Mouse (Mus musculus): ENCODE data around the gene Smpdl3b.
"Not testable (repeated sequence)": the region's sequence is repeated elsewhere in the genome, so short reads cannot be mapped to it uniquely, and the experiment has no call there.

The Smpdl3b gene

GRCm38 (mm10) chr4:132780288-132780687 lies 23.2 kb upstream of the Smpdl3b start:
- no peak for DNase-seq (ENCODE audit: inconsistent age in 2 of 2, low spot score in 1 of 2)

GRCm38 (mm10) chr4:132778562-132779201 lies 21.6 kb upstream of the Smpdl3b start:
- no peak for DNase-seq (ENCODE audit: inconsistent age in 2 of 2, low spot score in 1 of 2)

GRCm38 (mm10) chr4:132776764-132777163 lies 19.7 kb upstream of the Smpdl3b start:
- DNase-seq (ENCODE audit: inconsistent age in 2 of 2, low spot score in 1 of 2): peak; percentile 60 to 86

- DNase-seq (ENCODE audit: inconsistent age in 2 of 2, low spot score in 1 of 2): no peak
Observed at GRCm38 (mm10) chr4:132774905-132775304, 17.9 kb upstream of the Smpdl3b start.

- DNase-seq (ENCODE audit: inconsistent age in 2 of 2, low spot score in 1 of 2): no peak
Observed at GRCm38 (mm10) chr4:132771776-132772175, 14.7 kb upstream of the Smpdl3b start.

- DNase-seq (ENCODE audit: inconsistent age in 2 of 2, low spot score in 1 of 2): peak; percentile 98 to 100
Observed at GRCm38 (mm10) chr4:132767914-132768876, 11.1 kb upstream of the Smpdl3b start, which contains the start of gene Rpa2. Gene Rpa2, plus strand, starts transcription at chr4:132768332.

GRCm38 (mm10) chr4:132763125-132763524 lies 6.1 kb upstream of the Smpdl3b start:
- not testable (repeated sequence) for DNase-seq (ENCODE audit: inconsistent age in 2 of 2, low spot score in 1 of 2)

- no peak for DNase-seq (ENCODE audit: inconsistent age in 2 of 2, low spot score in 1 of 2)
Observed at GRCm38 (mm10) chr4:132762602-132763001, 5.5 kb upstream of the Smpdl3b start.

GRCm38 (mm10) chr4:132760296-132760695 lies 3.2 kb upstream of the Smpdl3b start:
- DNase-seq (ENCODE audit: inconsistent age in 2 of 2, low spot score in 1 of 2): no peak

- DNase-seq (ENCODE audit: inconsistent age in 2 of 2, low spot score in 1 of 2): no peak
Observed at GRCm38 (mm10) chr4:132757633-132758351, 740 bp upstream of the Smpdl3b start.

GRCm38 (mm10) chr4:132752992-132753391 lies 4.1 kb downstream of the Smpdl3b start:
- DNase-seq (ENCODE audit: inconsistent age in 2 of 2, low spot score in 1 of 2): peak in 1 of 2 experiments; percentile 52

GRCm38 (mm10) chr4:132749258-132749982 lies 7.6 kb downstream of the Smpdl3b start:
- DNase-seq (ENCODE audit: inconsistent age in 2 of 2, low spot score in 1 of 2): no peak

GRCm38 (mm10) chr4:132748778-132749177 lies 8.3 kb downstream of the Smpdl3b start:
- no peak for DNase-seq (ENCODE audit: inconsistent age in 2 of 2, low spot score in 1 of 2)

- peak; percentile 38 to 67 for DNase-seq (ENCODE audit: inconsistent age in 2 of 2, low spot score in 1 of 2)
Observed at GRCm38 (mm10) chr4:132747664-132748259, 9.3 kb downstream of the Smpdl3b start.

- DNase-seq (ENCODE audit: inconsistent age in 2 of 2, low spot score in 1 of 2): no peak
Observed at GRCm38 (mm10) chr4:132746911-132747517, 10.0 kb downstream of the Smpdl3b start.

- peak in 1 of 2 experiments; percentile 62 for DNase-seq (ENCODE audit: inconsistent age in 2 of 2, low spot score in 1 of 2)
Observed at GRCm38 (mm10) chr4:132743992-132744911, 12.8 kb downstream of the Smpdl3b start.

GRCm38 (mm10) chr4:132741491-132741890 lies 15.6 kb downstream of the Smpdl3b start:
- no peak for DNase-seq (ENCODE audit: inconsistent age in 2 of 2, low spot score in 1 of 2)

GRCm38 (mm10) chr4:132737154-132737553 lies 19.9 kb downstream of the Smpdl3b start:
- not testable (repeated sequence) for DNase-seq (ENCODE audit: inconsistent age in 2 of 2, low spot score in 1 of 2)

- no peak for DNase-seq (ENCODE audit: inconsistent age in 2 of 2, low spot score in 1 of 2)
Observed at GRCm38 (mm10) chr4:132735894-132736293, 21.2 kb downstream of the Smpdl3b start.

Measured in adrenal gland, adult (tissue).